Mouse (Mus musculus): ENCODE results near the gene Lama5. TPM values are rescaled to one million over a fixed set of nuclear protein-coding genes. Genes with fewer than 3 reads are reported as not detected.

Lama5 gene
- polyA plus RNA-seq (2014; fragmentation: Nextera tagmentation; extraction: Ambion mirVana): 5.9 and 7.8 TPM in 2 replicates

DNA sequence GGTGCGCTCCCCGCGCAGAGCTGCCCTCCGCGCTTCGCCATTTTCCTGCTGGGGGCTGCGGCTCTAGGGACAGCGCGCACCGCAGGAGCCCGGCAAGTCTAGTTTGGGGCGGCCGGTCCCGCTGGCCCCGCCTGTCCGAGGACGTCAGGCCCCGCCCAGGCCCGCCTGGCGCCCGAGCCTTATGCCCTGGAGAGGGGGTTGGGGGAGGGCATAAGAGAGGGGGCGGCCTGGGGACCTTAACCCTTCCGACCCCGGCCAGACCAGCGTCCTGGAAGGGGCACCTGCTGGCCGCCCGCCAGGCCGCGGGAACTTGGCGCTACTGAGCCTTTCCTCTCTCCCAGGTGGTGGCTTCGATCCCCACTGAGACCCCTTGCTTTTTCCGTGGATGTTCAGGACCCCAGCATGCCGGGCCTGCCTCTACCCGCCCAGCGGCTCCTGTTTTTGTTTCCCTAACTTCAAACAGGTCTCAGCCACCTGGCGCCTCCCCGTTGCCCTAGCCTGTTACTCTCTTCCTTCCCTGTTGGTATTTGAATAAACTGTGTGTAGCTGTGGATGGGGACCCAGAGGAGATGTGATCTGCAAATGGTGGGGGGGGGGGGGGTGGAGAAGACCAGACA, at the start of gene Lama5:
TSS of gene Lama5 (minus strand) at position 98 of the 617 bp plus-strand sequence.
- peak; percentile 86 for DNase-seq (ENCODE audit: low spot score)
- H3K27me3 ChIP-seq (ENCODE audit: control insufficient read depth, insufficient read depth, low read length): peaks cover 7% of the 10 kb centered on the region
- no peaks in the 10 kb centered on the region for H3K9me3 ChIP-seq (ENCODE audit: control insufficient read depth, low read length)
- H3K4me3 ChIP-seq (ENCODE audit: low read depth, low read length): peak within 1 kb of the TSS; percentile 53
- ATAC-seq (replicated peaks; ENCODE audit: low FRiP score): peak; percentile 80
- H3K36me3 ChIP-seq (ENCODE audit: control insufficient read depth, insufficient read depth, low read length): no peaks in the 10 kb centered on the region
- peak within 1 kb of the TSS; percentile 100 for H3K4me2 ChIP-seq (ENCODE audit: low read depth, low read length, severe bottlenecking)
- under 1% methylated on average over 37 of the region's 37 CpGs for WGBS
- no peak within 1 kb of the TSS for H3K27ac ChIP-seq (ENCODE audit: low read depth, low read length)
- peak within 1 kb of the TSS; percentile 55 for H3K9ac ChIP-seq (ENCODE audit: low read length)
- H3K4me1 ChIP-seq (replicated peaks; ENCODE audit: control insufficient read depth, insufficient read depth, low read length): peaks cover 21% of the 10 kb centered on the region

DNA sequence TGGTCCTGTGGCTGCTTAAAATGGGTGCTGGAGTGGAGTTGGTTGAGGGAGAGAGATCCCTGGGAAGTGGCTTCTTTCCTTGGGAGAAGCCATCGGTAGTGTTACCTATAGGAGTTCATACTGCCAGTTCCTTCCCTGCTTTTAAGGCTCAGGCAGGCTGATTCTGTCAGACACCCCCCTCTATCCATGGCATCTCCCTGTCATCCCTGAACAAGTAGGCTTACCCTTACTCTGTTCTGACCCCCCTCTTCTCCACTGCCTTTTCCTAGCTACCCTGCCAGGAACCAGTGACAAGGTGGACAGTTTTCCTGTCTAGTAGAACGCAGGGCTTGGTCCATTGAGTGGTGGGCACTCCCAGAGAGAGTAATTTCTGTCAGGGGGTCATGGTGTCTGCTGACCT, 48.9 kb upstream of the Lama5 start:
- Histone ChIP-seq H3K36me3 (ENCODE audit: control insufficient read depth, insufficient read depth, low read length) (no peaks in the 10 kb centered on the region), H3K27me3 (ENCODE audit: control insufficient read depth, insufficient read depth, low read length) (peaks cover 2% of the 10 kb centered on the region; the same call in 1 of the 2 replicates), H3K9ac (ENCODE audit: low read length) (no peak overlapping the region), H3K4me1 (replicated peaks; ENCODE audit: control insufficient read depth, insufficient read depth, low read length) (peaks cover 7% of the 10 kb centered on the region), H3K9me3 (ENCODE audit: control insufficient read depth, low read length) (no peaks in the 10 kb centered on the region), H3K27ac (ENCODE audit: low read depth, low read length) (no peak overlapping the region), H3K4me2 (ENCODE audit: low read depth, low read length, severe bottlenecking) (no peak overlapping the region), H3K4me3 (ENCODE audit: low read depth, low read length) (no peak overlapping the region)
- 83% methylated on average over 2 of the region's 2 CpGs for WGBS
- DNase-seq (ENCODE audit: low spot score): no peak
- no peak for ATAC-seq (replicated peaks; ENCODE audit: low FRiP score)

DNA sequence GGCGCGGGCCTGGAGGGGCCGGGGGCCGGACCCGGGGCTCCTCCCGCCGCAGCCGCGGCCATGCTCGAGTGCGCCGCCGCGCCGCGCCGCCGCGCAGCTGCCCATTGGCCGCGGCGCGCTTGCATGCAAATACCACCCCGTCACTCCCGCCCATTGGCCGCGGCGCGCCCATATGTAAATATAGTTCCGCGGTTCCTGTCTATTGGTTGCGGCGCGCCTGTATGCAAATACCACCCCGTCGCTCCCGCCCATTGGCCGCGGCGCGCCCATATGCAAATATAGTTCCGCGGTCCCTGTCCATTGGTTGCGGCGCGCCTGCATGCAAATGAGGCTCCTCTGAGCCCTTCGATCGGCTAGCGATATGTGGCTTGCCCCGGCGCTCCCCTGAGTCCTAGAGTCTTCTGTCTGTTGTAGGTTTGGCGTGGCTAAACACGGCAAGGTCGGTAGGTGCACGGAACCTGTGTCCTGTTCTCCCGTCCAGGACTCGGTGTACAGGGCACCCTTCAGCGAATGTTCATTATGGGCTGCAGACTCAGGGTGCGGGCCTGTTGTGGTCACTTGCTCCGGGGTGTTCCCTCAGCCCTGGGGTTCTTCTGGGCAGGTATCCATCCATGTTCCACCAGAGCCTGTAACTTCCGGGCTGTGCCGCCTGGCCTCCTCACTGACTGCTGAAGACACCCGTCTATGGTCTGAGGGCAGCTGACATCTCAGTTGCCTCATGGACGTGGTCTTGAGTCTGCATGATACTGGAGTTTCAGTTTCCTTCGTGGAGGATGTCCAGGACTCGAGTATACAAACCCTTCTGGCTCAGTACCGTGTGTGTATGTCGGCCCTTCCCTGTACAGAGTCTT, 48.0 kb upstream of the Lama5 start, which contains the start of gene Cables2:
TSS of gene Cables2 (minus strand) at position 103 of the 851 bp plus-strand sequence.
- peak within 1 kb of the TSS; percentile 84 for H3K4me3 ChIP-seq (ENCODE audit: low read depth, low read length)
- H3K27ac ChIP-seq (ENCODE audit: low read depth, low read length): no peak within 1 kb of the TSS
- H3K4me2 ChIP-seq (ENCODE audit: low read depth, low read length, severe bottlenecking): peak within 1 kb of the TSS; percentile 94
- H3K4me1 ChIP-seq (replicated peaks; ENCODE audit: control insufficient read depth, insufficient read depth, low read length): peaks cover 7% of the 10 kb centered on the region
- H3K36me3 ChIP-seq (ENCODE audit: control insufficient read depth, insufficient read depth, low read length): no peaks in the 10 kb centered on the region
- peak within 1 kb of the TSS; percentile 86 for H3K9ac ChIP-seq (ENCODE audit: low read length)
- H3K27me3 ChIP-seq (ENCODE audit: control insufficient read depth, insufficient read depth, low read length): peaks cover 2% of the 10 kb centered on the region; the same call in 1 of the 2 replicates
- WGBS: 8% methylated on average over 67 of the region's 68 CpGs
- ATAC-seq (replicated peaks; ENCODE audit: low FRiP score) (peak; percentile 93), DNase-seq (ENCODE audit: low spot score) (peak; percentile 98)
- H3K9me3 ChIP-seq (ENCODE audit: control insufficient read depth, low read length): no peaks in the 10 kb centered on the region

DNA sequence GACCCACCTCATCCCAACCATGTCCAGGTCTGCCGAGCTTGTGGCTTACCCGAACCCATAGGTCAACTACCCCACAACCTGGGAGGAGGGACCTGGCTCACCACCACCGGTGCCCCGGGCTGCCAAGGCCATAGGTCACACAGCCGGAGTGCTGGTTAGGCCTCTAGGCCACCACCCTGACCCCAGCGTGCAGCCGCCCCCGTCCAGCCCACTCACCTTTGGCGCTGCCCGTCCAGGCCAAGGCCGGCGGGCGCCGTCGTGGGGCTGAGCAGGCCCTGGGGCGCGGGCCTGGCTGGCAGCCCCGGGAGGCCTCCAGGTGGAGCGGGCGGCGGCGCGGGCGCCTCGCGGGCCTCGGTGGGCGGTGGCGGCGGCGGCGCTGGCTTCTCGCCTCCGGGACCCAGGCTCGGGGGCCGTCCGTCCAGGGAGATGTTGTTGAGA, 47.2 kb upstream of the Lama5 start:
- WGBS: under 1% methylated on average over 25 of the region's 37 CpGs
- H3K36me3 ChIP-seq (ENCODE audit: control insufficient read depth, insufficient read depth, low read length): no peaks in the 10 kb centered on the region
- peaks cover 7% of the 10 kb centered on the region for H3K4me1 ChIP-seq (replicated peaks; ENCODE audit: control insufficient read depth, insufficient read depth, low read length)
- peak overlapping the region; percentile 94 for H3K4me2 ChIP-seq (ENCODE audit: low read depth, low read length, severe bottlenecking)
- H3K9me3 ChIP-seq (ENCODE audit: control insufficient read depth, low read length): no peaks in the 10 kb centered on the region
- H3K4me3 ChIP-seq (ENCODE audit: low read depth, low read length): peak overlapping the region; percentile 84
- H3K27me3 ChIP-seq (ENCODE audit: control insufficient read depth, insufficient read depth, low read length): peaks cover 2% of the 10 kb centered on the region; the same call in 1 of the 2 replicates
- DNase-seq (ENCODE audit: low spot score): no peak
- H3K9ac ChIP-seq (ENCODE audit: low read length): peak overlapping the region; percentile 86
- no peak overlapping the region for H3K27ac ChIP-seq (ENCODE audit: low read depth, low read length)
- peak; percentile 31 for ATAC-seq (replicated peaks; ENCODE audit: low FRiP score)

DNA sequence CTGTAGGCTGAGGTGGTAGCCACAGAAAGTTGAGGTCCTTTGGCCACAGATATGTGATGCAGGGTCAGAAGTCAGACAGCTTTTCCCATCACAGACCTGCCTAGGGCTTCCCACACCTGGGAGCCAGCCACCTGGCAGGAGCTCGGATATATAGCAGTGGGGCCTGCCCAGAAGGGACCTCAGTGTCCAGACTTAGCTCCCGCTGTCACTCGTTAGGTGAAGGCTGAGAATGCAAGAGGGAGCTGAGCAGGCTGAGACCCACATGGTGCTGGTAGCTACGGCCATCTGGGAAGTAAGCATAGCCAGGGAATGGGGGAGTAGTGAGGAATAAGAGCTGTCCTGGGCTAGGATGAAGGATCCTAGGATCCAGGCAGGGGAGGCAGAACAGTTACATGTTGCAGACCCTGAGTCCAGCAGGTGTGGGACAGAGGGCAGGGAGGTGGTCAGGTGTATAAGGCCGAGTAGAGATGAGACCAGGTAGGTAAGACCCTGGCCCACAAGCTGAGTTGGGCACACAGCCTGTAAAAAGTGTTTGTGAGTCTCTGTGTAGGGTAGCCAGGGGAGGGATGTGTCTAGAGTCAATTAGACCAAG, 46.2 kb upstream of the Lama5 start:
- Histone ChIP-seq H3K9me3 (ENCODE audit: control insufficient read depth, low read length) (no peaks in the 10 kb centered on the region), H3K4me1 (replicated peaks; ENCODE audit: control insufficient read depth, insufficient read depth, low read length) (peaks cover 7% of the 10 kb centered on the region), H3K27ac (ENCODE audit: low read depth, low read length) (no peak overlapping the region), H3K4me2 (ENCODE audit: low read depth, low read length, severe bottlenecking) (peak overlapping the region; percentile 94), H3K27me3 (ENCODE audit: control insufficient read depth, insufficient read depth, low read length) (peaks cover 2% of the 10 kb centered on the region; the same call in 1 of the 2 replicates), H3K4me3 (ENCODE audit: low read depth, low read length) (peak overlapping the region; percentile 84), H3K36me3 (ENCODE audit: control insufficient read depth, insufficient read depth, low read length) (no peaks in the 10 kb centered on the region), H3K9ac (ENCODE audit: low read length) (peak overlapping the region; percentile 16; the same call in 1 of the 2 replicates)
- no peak for DNase-seq (ENCODE audit: low spot score)
- ATAC-seq (replicated peaks; ENCODE audit: low FRiP score): no peak
- 76% methylated on average over 5 of the region's 5 CpGs for whole genome bisulfite sequencing

DNA sequence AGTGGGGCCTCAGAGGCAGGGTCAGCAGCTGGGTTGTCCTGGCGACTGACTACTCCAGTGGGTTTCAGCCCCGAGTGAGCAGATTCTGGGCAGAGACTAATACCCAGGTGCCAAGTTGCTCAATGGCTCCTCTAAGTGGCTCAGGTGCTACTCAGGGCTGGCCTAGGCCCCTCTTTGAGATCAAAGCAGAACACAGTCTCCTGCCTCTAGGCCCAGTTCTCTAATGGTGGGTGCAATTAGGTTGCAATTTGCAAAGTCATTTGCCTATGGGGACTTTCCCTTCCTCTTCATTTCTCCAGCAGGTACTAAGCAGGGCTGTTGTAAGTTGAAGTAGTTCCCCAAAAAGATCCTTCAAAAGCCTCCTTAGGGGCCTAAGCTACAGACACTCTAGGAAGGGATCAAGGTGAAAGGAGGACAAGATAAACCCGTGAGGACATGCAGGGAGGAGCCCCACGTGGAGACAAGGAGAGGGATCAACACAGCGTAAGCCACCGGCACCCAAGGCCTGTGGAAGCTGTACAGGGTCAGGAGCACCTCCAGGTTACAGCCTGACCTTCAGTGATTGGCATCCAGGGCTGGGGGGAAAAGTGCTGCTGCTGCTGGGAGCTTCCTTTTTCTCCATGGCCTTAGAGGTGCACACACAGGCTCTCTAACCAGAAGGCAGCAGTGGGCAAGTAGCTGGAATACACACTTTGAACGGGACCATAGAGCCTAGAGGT, 45.0 kb upstream of the Lama5 start:
- no peak for ATAC-seq (replicated peaks; ENCODE audit: low FRiP score)
- DNase-seq (ENCODE audit: low spot score): no peak
- H3K27ac ChIP-seq (ENCODE audit: low read depth, low read length): no peak overlapping the region

DNA sequence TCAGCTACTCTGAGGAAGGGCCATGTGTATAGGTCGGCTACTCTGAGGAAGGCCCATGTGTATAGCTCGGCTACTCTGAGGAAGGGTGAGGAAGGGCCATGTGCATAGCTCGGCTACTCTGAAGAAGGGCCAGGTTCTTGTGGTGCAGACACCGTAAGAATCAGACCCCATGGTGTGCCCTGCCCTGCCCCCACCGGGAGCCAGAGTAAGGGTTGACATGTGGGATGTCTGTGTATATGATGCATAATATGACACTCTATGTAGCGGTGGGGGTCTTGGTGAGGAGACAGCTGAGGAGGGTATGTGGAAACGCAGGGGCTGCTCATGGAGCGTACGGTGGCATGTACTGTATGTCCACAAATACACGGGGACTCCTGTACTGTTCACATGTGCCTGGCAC, 43.7 kb upstream of the Lama5 start:
- WGBS: 93% methylated on average over 10 of the region's 10 CpGs
- no peaks in the 10 kb centered on the region for H3K9me3 ChIP-seq (ENCODE audit: control insufficient read depth, low read length)
- no peak overlapping the region for H3K27ac ChIP-seq (ENCODE audit: low read depth, low read length)
- no peak for ATAC-seq (replicated peaks; ENCODE audit: low FRiP score)
- peaks cover under 1% of the 10 kb centered on the region; the same call in 1 of the 2 replicates for H3K27me3 ChIP-seq (ENCODE audit: control insufficient read depth, insufficient read depth, low read length)
- DNase-seq (ENCODE audit: low spot score): no peak
- H3K36me3 ChIP-seq (ENCODE audit: control insufficient read depth, insufficient read depth, low read length): no peaks in the 10 kb centered on the region
- no peak overlapping the region for H3K4me3 ChIP-seq (ENCODE audit: low read depth, low read length)
- no peak overlapping the region for H3K4me2 ChIP-seq (ENCODE audit: low read depth, low read length, severe bottlenecking)
- no peak overlapping the region for H3K9ac ChIP-seq (ENCODE audit: low read length)
- peaks cover 7% of the 10 kb centered on the region for H3K4me1 ChIP-seq (replicated peaks; ENCODE audit: control insufficient read depth, insufficient read depth, low read length)

More for the DNA sequence above, 45.0 kb upstream of the Lama5 start:
- no peaks in the 10 kb centered on the region for H3K9me3 ChIP-seq (ENCODE audit: control insufficient read depth, low read length)
- no peak overlapping the region for H3K9ac ChIP-seq (ENCODE audit: low read length)
- 82% methylated on average over 7 of the region's 7 CpGs for WGBS
- H3K4me1 ChIP-seq (replicated peaks; ENCODE audit: control insufficient read depth, insufficient read depth, low read length): peaks cover 7% of the 10 kb centered on the region
- no peak overlapping the region for H3K4me3 ChIP-seq (ENCODE audit: low read depth, low read length)
- no peaks in the 10 kb centered on the region for H3K36me3 ChIP-seq (ENCODE audit: control insufficient read depth, insufficient read depth, low read length)
- peaks cover 2% of the 10 kb centered on the region; the same call in 1 of the 2 replicates for H3K27me3 ChIP-seq (ENCODE audit: control insufficient read depth, insufficient read depth, low read length)
- H3K4me2 ChIP-seq (ENCODE audit: low read depth, low read length, severe bottlenecking): no peak overlapping the region

DNA sequence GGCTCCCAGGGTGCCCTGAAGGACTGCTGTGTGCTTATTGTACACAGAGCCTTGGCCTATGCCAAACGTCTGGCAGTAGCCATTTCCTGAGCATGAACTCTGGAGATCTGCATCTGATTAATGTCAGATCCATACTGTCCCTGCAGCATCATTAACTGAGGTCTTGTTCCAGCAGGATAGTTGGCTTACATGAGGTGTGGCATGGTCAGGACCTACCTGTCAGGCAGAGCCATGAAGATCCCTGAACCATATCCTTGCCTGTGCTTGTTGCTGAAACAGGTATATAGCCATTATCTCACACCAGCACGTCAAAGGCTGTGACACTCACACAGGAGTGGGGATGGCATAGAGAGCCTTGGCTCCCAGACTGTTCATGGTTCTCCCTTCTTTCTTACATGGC, 42.3 kb upstream of the Lama5 start:
- Histone ChIP-seq H3K4me1 (replicated peaks; ENCODE audit: control insufficient read depth, insufficient read depth, low read length) (peaks cover 7% of the 10 kb centered on the region), H3K9ac (ENCODE audit: low read length) (no peak overlapping the region), H3K4me3 (ENCODE audit: low read depth, low read length) (no peak overlapping the region), H3K27me3 (ENCODE audit: control insufficient read depth, insufficient read depth, low read length) (no peaks in the 10 kb centered on the region), H3K27ac (ENCODE audit: low read depth, low read length) (no peak overlapping the region), H3K36me3 (ENCODE audit: control insufficient read depth, insufficient read depth, low read length) (no peaks in the 10 kb centered on the region), H3K9me3 (ENCODE audit: control insufficient read depth, low read length) (no peaks in the 10 kb centered on the region), H3K4me2 (ENCODE audit: low read depth, low read length, severe bottlenecking) (no peak overlapping the region)
- no peak for ATAC-seq (replicated peaks; ENCODE audit: low FRiP score)
- 81% methylated on average over 2 of the region's 2 CpGs for WGBS
- no peak for DNase-seq (ENCODE audit: low spot score)
